Mouse (Mus musculus): ENCODE data around the gene Rftn1. TPM values are rescaled to one million over a fixed set of nuclear protein-coding genes. Genes with fewer than 3 reads are reported as not detected.
A peak's percentile ranks its signal among the peaks of the same experiment; 100 is the strongest.

Gene Rftn1
- total and polyA plus RNA-seq, 3 experiments, result 52.5 to 80.6 (median 60.5) TPM

DNA sequence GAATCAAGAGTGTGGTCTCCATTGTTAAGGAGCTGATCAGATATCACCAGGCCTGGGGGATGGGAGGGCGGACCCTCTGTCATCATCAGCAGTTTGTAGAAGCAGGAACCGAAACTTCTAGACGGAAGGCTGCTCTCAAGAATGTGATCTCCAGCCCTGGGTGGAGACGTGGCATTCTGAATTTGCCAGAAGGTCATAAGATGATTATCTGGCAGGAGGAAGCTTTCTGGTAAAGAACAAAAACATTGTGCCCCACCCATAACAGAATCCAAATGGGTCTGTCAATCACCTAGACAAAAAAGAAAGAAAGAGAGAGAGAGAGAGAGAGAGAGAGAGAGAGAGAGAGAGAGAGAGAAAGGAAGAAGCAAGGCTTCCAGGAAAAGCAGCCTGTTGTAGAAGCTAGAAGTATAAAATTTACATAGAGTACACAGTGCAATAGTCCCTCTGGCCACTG, 165.3 kb downstream of the Rftn1 start:
- peak; percentile 96 for DNase-seq (ENCODE audit: extremely low read depth)
- in situ Hi-C loops (cut with MboI; ENCODE audit: low pct_ligation_motif_present, low pct_unique_long_range_greater_than_20kb, low sequenced_read_pairs), result no loop called here
- peaks cover 12 to 31% of the 10 kb centered on the region in 2 experiments for H3K36me3 ChIP-seq (replicated peaks in 1 of 2; ENCODE audit: control insufficient read depth in 1 of 2, insufficient read depth in 1 of 2, low read length in 1 of 2)
- H3K4me1 ChIP-seq (ENCODE audit: control insufficient read depth in 1 of 2, insufficient read depth in 2 of 2), result peaks cover 31 to 73% of the 10 kb centered on the region in 2 experiments
- H3K27ac ChIP-seq (ENCODE audit: insufficient read depth, low read depth), result peak overlapping the region; percentile 95
- H3K79me2 ChIP-seq (replicated peaks; ENCODE audit: control insufficient read depth, extremely low read depth, insufficient read depth, poor library complexity, severe bottlenecking), result no peaks in the 10 kb centered on the region
- 0 out of 2 replicates have a peak overlapping the region, but pooled peaks have one; percentile 23 for H3K9ac ChIP-seq (ENCODE audit: insufficient read depth, low read depth)
- H3K4me3 ChIP-seq (replicated peaks in 1 of 3; ENCODE audit: low read depth in 2 of 3, low read length in 2 of 3, poor library complexity in 1 of 3), result no peak overlapping the region
- peaks cover 6% of the 10 kb centered on the region for H3K9me3 ChIP-seq (replicated peaks; ENCODE audit: low read length)
- H3K27me3 ChIP-seq (replicated peaks), result no peaks in the 10 kb centered on the region
- peak overlapping the region; percentile 2; the same call in 1 of the 2 replicates for H3K4me2 ChIP-seq (ENCODE audit: insufficient read depth, low read depth, poor library complexity, severe bottlenecking)
- dilution Hi-C loops (cut with MboI; ENCODE audit: extremely low pct_ligation_motif_present, extremely low pct_unique_long_range_greater_than_20kb, low sequenced_read_pairs), result no loop called here
- TF ChIP-seq USF2 (conservative IDR thresholded peaks at IDR 0.05; ENCODE audit: low read depth, low read length), result no peak
- no peak for TF ChIP-seq CHD1 (IDR thresholded peaks at IDR 0.05; ENCODE audit: low read depth, low read length)
- no peak for TF ChIP-seq POLR2A (IDR thresholded peaks at IDR 0.05; ENCODE audit: low read depth, low read length)
- no peak for TF ChIP-seq ZKSCAN1 (IDR thresholded peaks at IDR 0.05; ENCODE audit: borderline replicate concordance, low read depth, low read length)
- TF ChIP-seq ETS1 (conservative IDR thresholded peaks at IDR 0.05; ENCODE audit: low read depth, low read length), result peak; percentile 77
- TF ChIP-seq MEF2A (IDR thresholded peaks at IDR 0.05; ENCODE audit: borderline replicate concordance, low read depth, low read length), result peak; percentile 81
- TF ChIP-seq MAFK (IDR thresholded peaks at IDR 0.05; ENCODE audit: insufficient replicate concordance, low read length), result peak; percentile 76
- TF ChIP-seq JUND (conservative IDR thresholded peaks at IDR 0.05; ENCODE audit: low read depth, low read length), result peak; percentile 44; the same call in 1 of the 2 replicates
- TF ChIP-seq CTCF (conservative IDR thresholded peaks at IDR 0.05 in 1 of 2, IDR thresholded peaks at IDR 0.05 in 1 of 2; ENCODE audit: low read depth in 2 of 2, low read length in 2 of 2), result no peak
- TF ChIP-seq PAX5 (IDR thresholded peaks at IDR 0.05; ENCODE audit: low read length), result no peak
- TF ChIP-seq GABPA (IDR thresholded peaks at IDR 0.05; ENCODE audit: insufficient replicate concordance, low read depth, low read length), result no peak
- TF ChIP-seq IRF4 (IDR thresholded peaks at IDR 0.05; ENCODE audit: low read depth, low read length), result peak; percentile 97
- TF ChIP-seq SIN3A (IDR thresholded peaks at IDR 0.05; ENCODE audit: low read length), result peak; percentile 80
- TF ChIP-seq JUN (IDR thresholded peaks at IDR 0.05; ENCODE audit: insufficient read depth, low read depth, low read length), result no peak; the same call in 1 of the 2 replicates
- TF ChIP-seq E2F4 (IDR thresholded peaks at IDR 0.05; ENCODE audit: insufficient replicate concordance, low read depth, low read length), result no peak
- no peak for TF ChIP-seq KAT2A (IDR thresholded peaks at IDR 0.05; ENCODE audit: insufficient replicate concordance, low read length)
- peak; percentile 79 for TF ChIP-seq MYC (IDR thresholded peaks at IDR 0.05; ENCODE audit: low read depth, low read length)
- 0 out of 2 replicates have a peak, but pooled peaks have one; percentile 38 for TF ChIP-seq TBP (conservative IDR thresholded peaks at IDR 0.05; ENCODE audit: low read depth, low read length)
- 0 out of 2 replicates have a peak, but pooled peaks have one; percentile 4 for TF ChIP-seq MAX (IDR thresholded peaks at IDR 0.05; ENCODE audit: low read length)
- peak; percentile 36; the same call in 1 of the 2 replicates for TF ChIP-seq ELF1 (IDR thresholded peaks at IDR 0.05; ENCODE audit: low read depth, low read length)
- TF ChIP-seq NRF1 (IDR thresholded peaks at IDR 0.05; ENCODE audit: low read depth, low read length), result no peak
- no peak for TF ChIP-seq SMC3 (IDR thresholded peaks at IDR 0.05; ENCODE audit: low read depth, low read length)
- peak; percentile 47; the same call in 1 of the 2 replicates for TF ChIP-seq RCOR1 (conservative IDR thresholded peaks at IDR 0.05; ENCODE audit: low read depth, low read length)
- no peak for TF ChIP-seq POLR2AphosphoS2 (IDR thresholded peaks at IDR 0.05; ENCODE audit: low read depth, low read length)
- TF ChIP-seq CHD2 (IDR thresholded peaks at IDR 0.05; ENCODE audit: low read length), result peak; percentile 92
- no peak; the same call in 1 of the 2 replicates for TF ChIP-seq ZNF384 (IDR thresholded peaks at IDR 0.05; ENCODE audit: low read depth, low read length)
- TF ChIP-seq HCFC1 (IDR thresholded peaks at IDR 0.05; ENCODE audit: low read depth, low read length), result peak; percentile 53; the same call in 1 of the 2 replicates
- TF ChIP-seq UBTF (IDR thresholded peaks at IDR 0.05; ENCODE audit: low read depth, low read length), result no peak
- TF ChIP-seq EP300 (IDR thresholded peaks at IDR 0.05; ENCODE audit: low read length), result peak; percentile 88
- TF ChIP-seq BHLHE40 (IDR thresholded peaks at IDR 0.05; ENCODE audit: low read depth, low read length), result peak; percentile 77
- no peak; the same call in none of the 2 replicates for TF ChIP-seq RAD21 (IDR thresholded peaks at IDR 0.05; ENCODE audit: low read depth, low read length)
- TF ChIP-seq TCF12 (IDR thresholded peaks at IDR 0.05; ENCODE audit: low read depth, low read length), result peak; percentile 69
- 0 out of 2 replicates have a peak, but pooled peaks have one; percentile 13 for TF ChIP-seq ZMIZ1 (IDR thresholded peaks at IDR 0.05; ENCODE audit: low read depth, low read length)
- no peak; the same call in 1 of the 2 replicates for TF ChIP-seq MAZ (IDR thresholded peaks at IDR 0.05; ENCODE audit: low read depth, low read length)
- no peak for TF ChIP-seq ZC3H11A (IDR thresholded peaks at IDR 0.05; ENCODE audit: low read depth, low read length)
- no peak for TF ChIP-seq NELFE (IDR thresholded peaks at IDR 0.05; ENCODE audit: low read depth, low read length)
- TF ChIP-seq MXI1 (IDR thresholded peaks at IDR 0.05; ENCODE audit: low read depth, low read length), result peak; percentile 43; the same call in 1 of the 2 replicates
- no peak for TF ChIP-seq USF1 (IDR thresholded peaks at IDR 0.05; ENCODE audit: low read depth, low read length)
